Mouse (Mus musculus) heart, postnatal 4 days (tissue): Measurements from ENCODE around the gene Ggps1. TPM values are rescaled to one million over a fixed set of nuclear protein-coding genes. Genes with fewer than 3 reads are reported as not detected.

ENCODE experiments used
- DNase-seq: peaks from one replicate; pipeline ENCODE4 v3.0.0; 2021
- total RNA-seq, 2 experiments: library from RNA; stranded (reverse); gene quantifications; 2 replicates each; pipeline ENCODE4 v1.2.3; 2021

The Ggps1 gene
- total RNA-seq = 10 to 100 TPM; 30.4 to 33.3 TPM

GRCm38 (mm10) chr13:14063013-14063941 lies at the start of gene Ggps1, which contains the start of gene Arid4b:
TSS of gene Ggps1 (minus strand) at chr13:14063488.
TSS of gene Arid4b (plus strand) at chr13:14063232.
- peak; percentile 96 for DNase-seq

DNA sequence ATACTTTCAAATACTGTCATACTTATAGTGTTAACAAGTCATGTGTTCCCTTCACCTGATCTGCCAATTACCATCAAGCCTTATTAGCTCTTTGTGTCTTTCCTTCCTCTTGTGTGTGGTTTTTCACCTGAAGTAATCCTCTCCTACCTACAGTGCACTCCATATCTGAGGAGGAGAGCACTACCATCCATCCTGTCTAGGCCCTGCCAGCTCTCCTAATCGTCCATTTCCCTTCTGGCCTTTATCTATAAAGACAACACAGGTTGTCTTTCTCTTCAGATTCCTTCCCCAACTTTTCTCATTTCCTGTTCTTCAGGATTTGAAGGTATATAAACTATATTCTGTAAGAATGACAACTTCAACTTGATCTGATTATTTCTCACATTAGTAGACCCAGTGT lies 47.9 kb upstream of the Ggps1 start:
- DNase-seq = no peak

- no peak for DNase-seq
These were observed 47.0 kb upstream of the Ggps1 start for GRCm38 (mm10) chr13:14110154-14110873.

GRCm38 (mm10) chr13:14103026-14103425 lies 39.7 kb upstream of the Ggps1 start:
- no peak for DNase-seq

- peak; percentile 17 for DNase-seq
These were observed 25.4 kb upstream of the Ggps1 start for GRCm38 (mm10) chr13:14088669-14089068.

DNA sequence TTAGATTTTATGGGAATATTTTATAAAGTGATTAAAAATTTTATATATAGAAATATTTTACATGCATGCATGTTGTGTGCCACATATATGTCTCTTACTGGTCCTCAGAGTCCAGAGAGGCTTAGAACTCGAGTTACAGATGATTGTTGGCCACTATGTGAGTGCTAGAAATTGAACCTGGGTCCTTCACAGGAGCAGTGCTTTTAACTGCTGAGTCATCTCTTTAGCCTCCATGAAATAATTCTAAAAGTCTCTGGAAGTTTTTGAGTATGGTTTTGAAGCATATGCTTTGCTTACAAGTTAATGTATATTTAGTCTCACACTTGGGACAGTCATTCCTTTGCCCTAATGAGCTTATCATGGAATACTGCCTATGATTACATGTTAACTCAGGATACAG lies 12.0 kb upstream of the Ggps1 start:
- DNase-seq = no peak

DNA sequence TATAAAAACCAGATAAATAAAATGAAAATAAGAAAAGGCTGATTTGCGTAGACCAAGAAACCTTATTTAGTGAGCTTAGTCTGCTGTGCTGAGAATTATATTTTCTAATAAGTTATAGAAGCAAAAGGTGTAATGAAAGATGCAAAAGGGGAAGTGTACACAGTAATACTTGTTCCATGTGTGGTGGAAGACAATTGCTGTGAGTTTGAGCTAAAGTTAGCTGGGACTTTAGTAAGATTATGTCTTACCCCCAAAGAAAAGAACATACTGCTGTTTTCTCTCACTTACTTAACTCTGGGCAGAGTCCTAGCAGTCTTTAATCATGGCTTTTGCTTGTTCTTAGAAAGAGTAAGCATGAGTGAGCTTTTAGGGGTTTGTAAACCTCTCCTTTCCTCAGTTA lies 11.1 kb upstream of the Ggps1 start:
- no peak for DNase-seq

DNA sequence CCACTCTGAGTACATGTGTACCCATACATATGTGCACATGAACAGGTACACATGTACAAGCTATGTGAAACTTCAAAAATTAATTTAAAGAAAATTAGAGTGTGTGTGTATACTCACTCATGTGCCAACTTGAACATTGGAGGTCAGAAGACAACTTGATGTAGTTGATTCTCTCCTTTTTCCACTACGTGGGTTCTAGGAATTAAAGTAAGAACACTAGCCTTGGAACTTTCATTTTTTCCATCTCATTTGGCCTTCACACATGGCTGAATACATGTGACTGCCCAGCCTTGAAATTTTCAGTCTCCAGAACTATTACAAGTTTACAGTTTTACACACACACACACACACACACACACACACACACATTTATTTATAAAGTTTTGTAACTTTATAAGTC lies 6.0 kb upstream of the Ggps1 start:
- DNase-seq = no peak

DNA sequence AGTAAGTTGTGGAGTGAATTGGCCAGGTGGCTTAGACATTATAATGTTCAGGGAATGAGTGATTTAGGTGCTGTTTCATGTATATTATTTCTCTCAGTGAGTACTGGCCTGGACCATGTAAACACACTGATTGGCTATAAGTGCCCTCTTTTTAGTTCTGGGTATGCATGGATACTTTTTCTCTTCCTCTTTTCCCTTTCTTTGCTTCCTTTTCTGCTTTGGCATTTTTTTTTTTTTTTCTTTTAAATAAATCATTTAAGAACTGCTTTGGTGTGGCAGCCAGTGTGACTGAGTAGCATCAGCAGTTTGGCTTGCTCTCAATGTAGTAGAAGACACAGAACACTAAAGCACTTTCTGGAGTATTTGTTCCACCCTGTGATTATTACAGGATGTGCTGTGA lies 4.7 kb upstream of the Ggps1 start:
- DNase-seq = no peak

DNA sequence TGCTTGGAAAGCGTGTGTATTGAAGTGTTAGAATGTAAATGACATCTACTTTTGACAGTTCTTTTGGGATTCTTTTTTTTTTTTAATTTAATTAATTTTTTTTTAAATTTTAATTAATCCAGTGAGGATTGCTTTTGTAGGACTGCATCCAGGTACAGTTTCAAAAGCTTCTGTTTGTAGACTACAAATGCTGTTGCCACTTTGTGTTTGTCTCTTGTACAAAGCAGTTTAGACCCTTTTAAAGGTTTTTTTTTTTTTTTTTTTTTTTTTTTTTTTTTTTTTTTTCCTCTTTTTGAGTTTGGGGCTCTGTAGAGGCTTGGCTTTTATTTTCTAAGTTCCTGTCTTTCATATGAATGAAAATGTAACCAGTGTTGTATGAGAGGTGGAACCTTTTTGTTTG lies 2.4 kb upstream of the Ggps1 start:
- no peak for DNase-seq

DNA sequence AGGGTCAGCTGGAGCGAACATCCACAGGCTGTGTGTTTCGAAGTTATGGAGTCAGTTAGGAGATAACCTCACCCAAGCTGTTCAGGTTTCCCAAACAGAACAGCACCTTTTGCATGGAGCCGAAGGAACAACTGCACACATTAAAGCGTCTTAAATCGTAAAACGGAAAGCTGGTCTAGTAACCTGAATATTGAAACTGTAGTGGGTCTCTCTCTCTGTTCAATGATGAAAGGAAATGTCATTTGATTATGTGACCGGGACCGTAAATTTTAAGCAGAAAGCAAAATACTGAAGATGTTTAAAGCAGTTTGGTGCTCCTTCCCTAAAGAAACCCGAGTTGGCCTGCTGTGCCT lies 1.7 kb upstream of the Ggps1 start:
- DNase-seq = no peak

GRCm38 (mm10) chr13:14064341-14065027 lies 1.2 kb upstream of the Ggps1 start:
- DNase-seq = peak; percentile 59

DNA sequence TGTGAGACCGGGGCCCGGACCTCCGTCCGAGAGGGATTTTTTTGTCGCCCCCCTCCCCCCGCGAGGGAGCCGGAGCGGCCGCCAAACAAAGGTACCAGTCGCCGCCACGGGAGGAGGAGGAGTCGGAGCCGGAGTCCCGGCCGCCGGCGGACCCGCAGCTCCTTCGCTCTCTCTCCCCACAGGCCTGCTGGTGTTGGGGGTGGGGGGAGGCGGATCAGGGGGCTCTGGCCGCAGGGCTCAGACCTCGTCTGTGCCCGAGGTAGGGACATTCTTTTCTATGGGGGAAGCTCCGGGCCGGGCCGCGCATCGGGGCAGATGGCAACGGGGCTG lies 619 bp upstream of the Ggps1 start:
- DNase-seq = no peak

- no peak for DNase-seq
These were observed 877 bp downstream of the Ggps1 start for GRCm38 (mm10) chr13:14062209-14063012.

GRCm38 (mm10) chr13:14059582-14059981 lies 3.7 kb downstream of the Ggps1 start:
- DNase-seq = no peak

DNA sequence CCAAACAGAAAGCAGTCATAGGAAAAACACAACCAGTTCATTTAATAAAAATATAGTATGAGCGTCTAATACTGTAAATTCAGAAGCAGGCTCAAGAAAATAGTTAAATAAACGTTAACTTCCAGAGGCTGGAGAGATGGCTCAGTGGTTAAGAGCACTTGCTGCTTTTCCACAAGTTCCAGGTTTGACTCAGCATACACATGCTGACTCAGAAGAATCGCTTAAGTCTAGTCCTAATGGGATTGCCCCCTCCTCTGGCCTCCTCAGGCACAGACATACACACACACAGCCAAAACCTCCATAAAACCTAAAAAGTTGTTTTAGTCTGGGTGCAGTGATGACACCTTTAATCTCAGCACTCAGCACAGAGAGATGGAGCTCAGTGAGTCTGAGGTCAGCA lies 6.5 kb downstream of the Ggps1 start:
- DNase-seq = no peak

DNA sequence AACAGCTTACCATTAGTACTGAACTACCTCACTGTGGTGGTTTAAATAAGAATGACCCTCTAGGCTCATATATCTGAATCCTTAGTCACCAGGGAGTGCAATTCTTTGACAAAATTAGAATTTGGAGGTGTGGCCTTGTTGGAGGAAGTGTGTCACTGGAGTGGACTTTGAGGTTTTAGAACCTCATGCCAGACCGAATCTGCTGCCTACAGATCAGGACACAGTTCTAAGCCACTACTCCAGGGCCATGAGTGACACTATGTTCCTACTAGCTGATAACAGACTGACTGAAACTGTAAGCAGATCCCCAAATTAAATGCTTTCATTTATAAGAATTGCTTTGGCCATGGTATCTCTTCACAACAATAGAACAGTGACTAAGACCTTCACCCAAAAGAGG lies 13.4 kb downstream of the Ggps1 start:
- no peak for DNase-seq

DNA sequence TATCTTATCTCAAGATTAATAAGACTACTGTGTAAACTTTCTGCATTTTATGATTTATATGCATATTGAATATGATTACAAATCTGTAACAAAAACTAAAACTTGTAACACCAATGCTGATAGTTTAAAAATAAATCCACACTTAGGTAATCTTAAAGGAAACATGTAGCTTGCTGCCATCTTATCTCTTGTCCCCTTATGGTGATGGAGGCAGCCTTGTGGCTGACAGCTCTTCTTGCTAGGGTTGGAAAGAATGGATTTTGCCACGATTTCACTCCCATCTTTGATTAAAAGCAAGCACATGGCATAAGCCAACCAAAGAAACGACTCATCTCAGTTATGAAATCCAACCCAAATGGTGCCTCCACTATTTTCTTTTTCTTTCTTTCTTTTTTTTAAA lies 18.8 kb downstream of the Ggps1 start:
- no peak for DNase-seq

DNA sequence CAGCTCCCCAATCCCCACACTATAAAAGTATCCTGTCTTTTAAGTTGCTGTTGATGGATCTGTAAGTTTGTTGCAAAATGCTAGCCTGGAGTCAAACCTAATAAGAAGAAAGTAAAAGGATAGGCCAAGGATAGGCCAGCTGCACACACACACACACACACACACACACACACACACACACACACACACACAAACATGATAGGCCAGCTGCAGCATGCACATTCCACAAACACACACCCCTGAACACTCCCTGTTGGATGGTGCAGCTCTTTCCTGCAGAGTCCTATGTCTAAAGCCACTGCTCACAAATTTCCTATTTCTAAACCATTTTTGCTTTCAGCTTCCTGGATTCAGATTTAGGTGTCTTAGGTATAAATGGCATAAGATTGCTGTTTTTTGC lies 19.4 kb downstream of the Ggps1 start:
- DNase-seq = no peak

GRCm38 (mm10) chr13:14040186-14040585 lies 23.1 kb downstream of the Ggps1 start:
- DNase-seq = no peak

- peak; percentile 92 for DNase-seq
These were observed 23.9 kb downstream of the Ggps1 start, which contains the start of gene Tbce for GRCm38 (mm10) chr13:14039292-14039965. TSS of gene Tbce (minus strand) at chr13:14039638.

DNA sequence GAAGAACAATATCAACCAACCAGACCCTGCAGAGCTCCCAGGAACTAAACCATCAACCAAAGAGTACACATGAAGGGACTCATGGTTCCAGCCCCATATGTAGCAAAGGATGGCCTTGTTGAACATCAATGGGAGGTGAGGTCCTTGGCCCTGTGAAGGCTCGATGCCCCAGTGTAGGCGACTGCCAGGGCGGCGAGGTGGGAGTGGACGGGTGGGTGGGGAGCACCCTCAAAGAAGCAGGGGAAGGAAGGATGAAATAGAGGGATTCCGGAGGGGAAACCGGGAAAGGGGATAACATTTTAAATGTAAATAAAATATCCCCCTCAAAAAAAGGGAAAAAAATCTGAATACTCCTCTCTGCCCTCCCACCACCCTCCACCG lies 24.4 kb downstream of the Ggps1 start:
- DNase-seq = no peak
